Mouse (Mus musculus): ENCODE measurements around the gene Slfn2. TPM values are rescaled to one million over a fixed set of nuclear protein-coding genes. Genes with fewer than 3 reads are reported as not detected.
A peak's percentile ranks its signal among the peaks of the same experiment; 100 is the strongest.
"Not testable (repeated sequence)": the region's sequence is repeated elsewhere in the genome, so short reads cannot be mapped to it uniquely, and the experiment has no call there.

The Slfn2 gene
- 346 and 355 TPM in 2 replicates for polyA plus RNA-seq (2012; ENCODE audit: insufficient read depth, insufficient read length, missing spikeins)

DNA sequence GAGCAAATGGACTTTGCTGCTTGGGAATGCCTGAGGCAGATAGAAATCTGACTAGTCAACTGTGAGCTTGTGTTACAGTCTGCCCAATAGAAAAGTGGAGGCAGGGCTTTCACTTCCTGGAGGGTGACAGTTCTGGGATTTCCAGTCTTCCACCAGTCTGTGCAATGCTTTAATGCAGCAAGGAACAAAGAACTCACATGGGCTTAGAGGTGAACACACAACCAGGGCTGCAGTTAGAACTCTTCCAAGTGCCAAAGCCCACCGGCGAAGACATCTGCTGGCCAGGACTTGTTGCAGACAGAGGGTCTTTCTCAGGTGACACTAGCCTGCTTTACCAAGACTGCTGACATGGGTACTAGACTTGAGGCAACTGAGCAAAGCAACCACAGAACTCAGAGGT is at the start of gene Slfn2:
Gene Slfn2, plus strand, starts transcription at position 167 of the 400 bp plus-strand sequence.
- no peak for TF ChIP-seq CTCF (IDR thresholded peaks at IDR 0.05; ENCODE audit: low read depth, low read length)
- Histone ChIP-seq H3K4me3 (ENCODE audit: insufficient read depth, low read length) (peak within 1 kb of the TSS; percentile 88), H3K27ac (ENCODE audit: insufficient read depth, low read depth, low read length) (peak within 1 kb of the TSS; percentile 99), H3K4me1 (ENCODE audit: control insufficient read depth, insufficient read depth, low read length) (peaks cover 25% of the 10 kb centered on the region)

DNA sequence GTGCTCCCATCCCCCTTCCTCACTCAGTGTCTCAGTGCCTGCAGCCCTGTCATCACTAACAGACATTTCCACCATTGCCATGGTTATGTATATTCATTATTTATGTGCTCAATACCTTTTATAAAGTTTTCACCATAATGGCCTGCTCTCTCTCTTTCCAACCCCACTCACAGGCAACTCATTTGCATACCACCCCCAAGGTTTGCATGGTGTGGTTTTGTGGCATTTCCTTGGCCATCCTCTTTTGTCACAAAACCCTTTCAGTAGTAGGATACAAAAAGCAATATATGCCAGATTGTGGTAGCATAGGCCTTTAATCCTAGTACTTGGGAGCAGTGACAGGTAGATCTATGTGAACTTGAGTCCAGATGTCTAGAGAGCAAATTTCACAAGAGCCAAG is 48.8 kb upstream of the Slfn2 start:
- H3K4me1 ChIP-seq (ENCODE audit: control insufficient read depth, insufficient read depth, low read length) = peaks cover 9% of the 10 kb centered on the region
- H3K4me3 ChIP-seq (ENCODE audit: insufficient read depth, low read length) = no peak overlapping the region
- H3K27ac ChIP-seq (ENCODE audit: insufficient read depth, low read depth, low read length) = no peak overlapping the region
- TF ChIP-seq POLR2A (IDR thresholded peaks at IDR 0.05; ENCODE audit: borderline replicate concordance, low read depth, low read length) (no peak), CTCF (IDR thresholded peaks at IDR 0.05; ENCODE audit: low read depth, low read length) (no peak)

DNA sequence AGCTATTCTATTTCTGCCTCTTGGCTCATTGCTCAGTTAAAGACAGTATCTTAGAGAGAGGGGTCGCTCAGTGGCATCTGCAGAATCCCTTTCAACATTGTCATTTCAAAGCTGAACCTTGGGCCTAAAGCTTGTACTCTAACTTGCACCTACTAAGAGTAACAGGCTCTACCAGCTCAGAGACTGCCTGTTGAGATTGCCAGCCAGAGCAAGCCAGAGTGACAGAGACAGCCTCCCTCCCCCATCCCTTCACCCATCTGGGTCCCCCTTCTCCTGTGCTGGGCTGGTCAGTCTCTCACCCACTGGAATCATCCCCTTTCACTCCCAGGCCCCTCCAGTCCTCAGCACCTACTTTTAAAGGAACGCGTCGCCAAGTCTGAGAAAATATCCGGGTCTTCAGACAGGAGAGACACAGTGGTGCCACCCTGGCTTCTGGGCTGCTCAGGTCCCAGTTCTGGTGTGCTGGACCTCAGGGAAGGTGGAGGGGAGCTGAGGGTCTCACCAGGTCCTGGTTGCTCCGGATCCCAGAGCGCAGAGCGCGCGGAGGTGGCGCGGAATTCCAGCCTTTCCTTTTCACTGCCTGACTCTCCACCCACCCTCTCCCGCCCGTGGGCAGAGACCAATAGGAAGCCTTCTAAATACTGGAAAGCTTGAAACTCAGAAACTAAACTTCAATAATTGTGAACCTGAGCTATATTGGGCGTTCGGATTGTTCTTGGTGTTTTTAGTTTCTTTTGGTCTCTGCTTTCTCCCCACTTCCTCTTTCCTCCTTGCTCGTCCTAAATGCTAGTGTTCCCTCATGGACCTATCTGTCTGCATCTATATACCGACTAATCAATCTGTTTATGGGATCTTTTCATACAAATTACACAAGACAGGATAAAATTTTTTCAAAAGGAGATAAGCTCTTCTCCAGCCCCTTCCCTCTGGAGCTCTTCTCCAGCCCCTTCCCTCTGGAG is 45.1 kb upstream of the Slfn2 start:
- peak overlapping the region; percentile 62 for H3K4me3 ChIP-seq (ENCODE audit: insufficient read depth, low read length)
- peak overlapping the region; percentile 96 for H3K27ac ChIP-seq (ENCODE audit: insufficient read depth, low read depth, low read length)
- not testable (repeated sequence) for H3K4me1 ChIP-seq (ENCODE audit: control insufficient read depth, insufficient read depth, low read length)

DNA sequence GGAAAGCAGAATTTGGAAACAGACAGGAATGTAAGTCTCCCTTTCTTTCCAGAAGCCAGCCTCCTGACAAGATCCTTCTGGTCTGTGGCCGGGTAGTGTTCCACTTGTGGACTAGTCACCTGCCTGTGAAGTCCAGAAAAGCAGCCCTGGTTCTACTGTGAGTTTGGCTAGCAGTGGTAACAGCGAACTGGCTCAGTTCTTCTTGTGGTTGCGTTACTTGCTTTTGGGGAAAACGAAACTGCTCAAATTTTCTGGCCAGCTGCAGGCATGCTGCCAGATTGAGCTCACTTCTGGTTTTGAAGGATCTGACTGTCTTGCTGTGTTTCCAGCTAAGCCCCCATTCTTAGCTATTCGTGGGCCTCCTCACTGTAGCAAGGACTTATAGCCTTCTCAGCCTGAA is 44.3 kb upstream of the Slfn2 start, which contains the start of gene Slfn8:
Gene Slfn8, minus strand, starts transcription at position 190 of the 400 bp plus-strand sequence.
- peak within 1 kb of the TSS; percentile 96 for H3K27ac ChIP-seq (ENCODE audit: insufficient read depth, low read depth, low read length)
- H3K4me3 ChIP-seq (ENCODE audit: insufficient read depth, low read length) = peak within 1 kb of the TSS; percentile 62
- no peak for TF ChIP-seq POLR2A (IDR thresholded peaks at IDR 0.05; ENCODE audit: borderline replicate concordance, low read depth, low read length)
- no peak for TF ChIP-seq CTCF (IDR thresholded peaks at IDR 0.05; ENCODE audit: low read depth, low read length)

DNA sequence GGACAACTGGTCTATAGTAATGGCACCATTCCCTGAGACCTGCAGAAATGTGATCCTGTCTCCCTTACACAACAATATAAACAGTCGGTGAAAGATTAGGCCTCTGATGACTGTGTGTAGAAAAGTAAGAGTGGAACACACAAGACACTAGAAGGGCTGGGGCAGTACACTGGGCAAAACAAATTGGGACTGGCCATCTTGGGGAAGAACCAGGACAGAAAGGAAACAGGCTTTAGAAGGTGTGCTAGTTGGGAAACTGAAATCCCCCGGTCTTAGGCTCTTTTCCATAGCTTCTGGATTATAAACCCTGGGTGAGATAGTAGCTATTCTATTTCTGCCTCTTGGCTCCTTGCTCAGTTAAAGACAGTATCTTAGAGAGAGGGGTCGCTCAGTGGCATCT is 26.2 kb upstream of the Slfn2 start:
- peak overlapping the region; percentile 14; the same call in 1 of the 2 replicates for H3K4me3 ChIP-seq (ENCODE audit: insufficient read depth, low read length)
- H3K4me1 ChIP-seq (ENCODE audit: control insufficient read depth, insufficient read depth, low read length) = peaks cover 12% of the 10 kb centered on the region
- peak overlapping the region; percentile 55 for H3K27ac ChIP-seq (ENCODE audit: insufficient read depth, low read depth, low read length)

More for the DNA sequence above, 44.3 kb upstream of the Slfn2 start, which contains the start of gene Slfn8:
- peaks cover 9% of the 10 kb centered on the region for H3K4me1 ChIP-seq (ENCODE audit: control insufficient read depth, insufficient read depth, low read length)

DNA sequence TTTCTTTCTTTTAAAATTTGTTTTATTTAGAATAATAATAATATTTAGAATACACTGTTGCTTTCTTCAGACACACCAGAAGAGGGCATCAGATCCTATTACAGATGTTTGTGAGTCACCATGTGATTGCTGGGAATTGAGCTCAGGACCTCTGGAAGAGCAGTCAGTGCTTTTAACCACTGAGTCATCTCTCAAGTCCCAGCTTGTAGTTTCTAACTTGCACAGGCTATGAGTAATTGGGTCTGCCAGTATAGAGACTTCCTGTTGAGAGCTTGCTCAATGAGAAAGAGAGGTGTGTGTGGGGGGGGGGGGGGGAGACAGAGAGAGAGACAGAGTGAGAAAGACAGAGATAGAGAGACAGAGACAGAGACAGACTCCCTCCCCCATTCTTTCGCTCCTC is 25.8 kb upstream of the Slfn2 start:
- H3K4me1 ChIP-seq (ENCODE audit: control insufficient read depth, insufficient read depth, low read length) = peaks cover 17% of the 10 kb centered on the region
- peak overlapping the region; percentile 78 for H3K4me3 ChIP-seq (ENCODE audit: insufficient read depth, low read length)
- no peak for TF ChIP-seq CTCF (IDR thresholded peaks at IDR 0.05; ENCODE audit: low read depth, low read length)
- no peak for TF ChIP-seq POLR2A (IDR thresholded peaks at IDR 0.05; ENCODE audit: borderline replicate concordance, low read depth, low read length)
- H3K27ac ChIP-seq (ENCODE audit: insufficient read depth, low read depth, low read length) = peak overlapping the region; percentile 95

DNA sequence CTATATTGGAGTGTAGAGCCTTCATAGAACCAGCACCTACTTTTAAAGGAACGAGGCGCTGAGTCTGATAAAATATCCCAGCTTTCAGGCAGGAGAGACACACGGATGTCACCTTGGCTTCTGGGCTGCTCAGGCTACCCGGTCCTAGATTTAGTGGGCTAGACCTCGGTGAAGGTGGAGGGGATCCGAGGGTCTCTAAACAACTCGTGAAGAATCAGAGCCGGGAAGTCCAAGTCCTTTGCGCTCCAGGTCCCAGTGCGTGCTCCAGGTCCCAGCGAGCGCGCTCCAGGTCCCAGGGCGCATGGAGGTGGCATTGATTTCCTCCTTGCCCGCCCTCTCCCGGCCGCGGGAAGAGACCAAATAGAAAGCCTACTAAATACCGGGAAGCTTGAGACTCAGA is 25.1 kb upstream of the Slfn2 start:
- H3K27ac ChIP-seq (ENCODE audit: insufficient read depth, low read depth, low read length) = peak overlapping the region; percentile 95
- TF ChIP-seq CTCF (IDR thresholded peaks at IDR 0.05; ENCODE audit: low read depth, low read length) (no peak), POLR2A (IDR thresholded peaks at IDR 0.05; ENCODE audit: borderline replicate concordance, low read depth, low read length) (no peak)
- H3K4me3 ChIP-seq (ENCODE audit: insufficient read depth, low read length) = peak overlapping the region; percentile 78
- H3K4me1 ChIP-seq (ENCODE audit: control insufficient read depth, insufficient read depth, low read length) = peaks cover 21% of the 10 kb centered on the region

DNA sequence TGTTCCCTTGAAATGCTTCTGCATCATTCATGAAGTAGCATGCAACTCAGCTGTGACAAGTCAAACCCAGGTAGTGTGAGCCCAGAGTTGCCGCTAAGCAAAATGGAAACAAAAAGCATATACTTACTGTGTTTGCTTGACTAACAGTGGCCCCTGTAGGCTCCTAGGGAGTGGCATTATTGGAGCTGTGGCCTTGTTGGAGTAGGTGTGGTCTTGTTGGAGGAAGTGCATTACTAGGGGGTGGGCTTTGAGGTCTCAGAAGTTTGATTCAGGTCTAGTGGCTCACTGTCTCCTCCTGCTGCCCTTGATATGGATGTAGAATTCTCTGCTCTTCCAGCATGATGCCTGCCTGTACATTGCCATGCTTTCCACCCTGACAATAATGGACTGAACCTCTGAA is 24.6 kb upstream of the Slfn2 start:
- peak overlapping the region; percentile 95 for H3K27ac ChIP-seq (ENCODE audit: insufficient read depth, low read depth, low read length)
- no peak for TF ChIP-seq POLR2A (IDR thresholded peaks at IDR 0.05; ENCODE audit: borderline replicate concordance, low read depth, low read length)
- no peak for TF ChIP-seq CTCF (IDR thresholded peaks at IDR 0.05; ENCODE audit: low read depth, low read length)
- peaks cover 27% of the 10 kb centered on the region for H3K4me1 ChIP-seq (ENCODE audit: control insufficient read depth, insufficient read depth, low read length)
- peak overlapping the region; percentile 78 for H3K4me3 ChIP-seq (ENCODE audit: insufficient read depth, low read length)

DNA sequence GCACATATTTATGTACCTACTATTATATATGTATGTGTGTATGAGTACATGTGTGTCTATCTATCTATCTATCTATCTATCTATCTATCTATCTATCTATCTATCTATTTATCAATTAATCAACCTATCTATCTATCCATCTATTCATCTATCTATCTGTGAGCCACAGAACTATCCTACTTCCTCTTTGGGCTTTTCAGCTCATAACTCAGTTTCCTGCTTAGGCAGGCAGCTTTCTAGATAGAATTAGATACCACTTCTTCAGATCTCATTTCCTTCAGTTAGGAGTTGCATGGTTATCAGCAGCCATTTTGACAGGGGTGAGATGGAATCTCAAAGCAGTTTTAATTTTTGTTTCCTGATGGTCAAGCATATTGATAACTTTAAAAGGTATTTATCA is 23.9 kb upstream of the Slfn2 start:
- Histone ChIP-seq H3K27ac (ENCODE audit: insufficient read depth, low read depth, low read length) (no peak overlapping the region), H3K4me1 (ENCODE audit: control insufficient read depth, insufficient read depth, low read length) (peaks cover 27% of the 10 kb centered on the region), H3K4me3 (ENCODE audit: insufficient read depth, low read length) (no peak overlapping the region)
- no peak for TF ChIP-seq POLR2A (IDR thresholded peaks at IDR 0.05; ENCODE audit: borderline replicate concordance, low read depth, low read length)
- no peak for TF ChIP-seq CTCF (IDR thresholded peaks at IDR 0.05; ENCODE audit: low read depth, low read length)

DNA sequence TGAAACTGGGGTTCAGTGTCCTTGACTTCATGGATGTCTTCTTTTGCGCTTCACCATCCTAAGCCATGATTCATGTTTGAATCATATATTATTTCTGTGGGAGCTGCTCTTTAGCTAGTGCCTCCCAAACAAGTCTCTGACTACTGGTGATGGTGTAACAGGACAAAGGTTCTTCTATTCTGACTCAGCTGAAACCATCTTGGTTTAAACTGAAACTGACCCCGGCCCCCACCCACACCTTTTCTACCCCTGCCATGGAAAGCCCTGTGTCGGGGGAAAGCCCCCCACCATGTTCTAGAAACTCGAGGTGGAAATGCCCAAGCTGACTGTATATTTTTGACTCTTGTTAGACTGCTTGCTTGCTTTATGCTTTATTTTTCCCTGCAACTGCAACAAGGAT is 21.0 kb upstream of the Slfn2 start:
- Histone ChIP-seq H3K4me3 (ENCODE audit: insufficient read depth, low read length) (no peak overlapping the region), H3K4me1 (ENCODE audit: control insufficient read depth, insufficient read depth, low read length) (peaks cover 28% of the 10 kb centered on the region), H3K27ac (ENCODE audit: insufficient read depth, low read depth, low read length) (peak overlapping the region; percentile 93)
- no peak for TF ChIP-seq CTCF (IDR thresholded peaks at IDR 0.05; ENCODE audit: low read depth, low read length)
- no peak for TF ChIP-seq POLR2A (IDR thresholded peaks at IDR 0.05; ENCODE audit: borderline replicate concordance, low read depth, low read length)
